Mouse (Mus musculus): ENCODE measurements at regions not wholly inside any gene's neighbourhood (a gene's known extent, or its start where the extent isn't known, plus 50 kb on each side); places are given as distances from the start of the nearest gene placed in this dataset.
A peak's percentile ranks its signal among the peaks of the same experiment; 100 is the strongest.
"Not testable (repeated sequence)": the region's sequence is repeated elsewhere in the genome, so short reads cannot be mapped to it uniquely, and the experiment has no call there.

DNA sequence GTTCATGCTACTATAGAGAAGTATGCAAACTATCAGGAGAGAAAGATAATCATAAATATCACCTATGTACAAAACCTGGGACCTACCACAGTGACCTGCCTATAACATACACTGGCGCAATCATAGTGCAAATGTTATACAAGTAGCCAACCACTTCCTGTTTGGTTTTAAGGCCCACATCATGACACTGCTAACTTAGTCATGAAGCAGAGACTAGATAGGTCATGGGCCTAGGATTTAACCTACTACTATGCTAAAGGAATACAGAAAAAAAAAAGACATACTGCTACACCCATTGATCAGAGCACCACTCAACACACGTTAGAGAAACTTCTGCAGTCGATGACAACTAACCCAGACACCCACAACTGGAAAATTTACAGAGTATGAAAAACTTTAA is 498.6 kb upstream of the Acvr2a start:
- DNase-seq (ENCODE audit: inconsistent age in 2 of 2, low spot score in 1 of 2), result no peak

DNA sequence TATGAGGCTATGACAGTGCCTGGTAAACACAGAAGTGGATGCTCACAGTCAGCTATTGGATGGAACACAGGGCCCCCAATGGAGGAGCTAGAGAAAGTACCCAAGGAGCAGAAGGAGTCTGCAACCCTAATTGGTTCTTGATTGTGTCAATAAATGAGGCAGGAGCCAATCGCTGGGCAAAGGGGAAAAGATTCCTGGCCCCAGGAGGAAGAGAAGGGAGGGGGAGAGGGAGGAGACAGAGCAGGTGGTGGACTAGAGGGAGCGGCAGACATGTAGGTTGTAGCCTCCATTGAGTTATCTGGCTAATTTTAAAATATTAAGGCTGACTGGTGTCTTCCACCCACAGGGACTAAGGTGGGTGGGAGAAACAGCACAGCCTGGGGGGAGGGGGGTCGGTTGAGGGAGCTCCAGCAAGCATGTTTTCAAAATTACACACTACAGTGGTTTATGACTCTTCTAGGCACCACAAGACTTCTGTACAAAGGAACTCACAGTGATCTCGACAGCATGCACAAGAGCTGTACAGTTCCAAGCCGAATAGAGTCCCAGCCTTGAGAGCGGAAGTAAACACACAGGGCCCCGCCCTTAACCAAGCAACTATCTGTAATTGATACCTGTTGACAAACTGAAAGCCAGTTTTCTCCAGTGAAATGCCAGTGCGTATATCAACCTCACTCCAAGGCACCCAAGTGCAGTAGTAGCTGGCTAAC is 497.6 kb upstream of the Acvr2a start:
- no peak for DNase-seq (ENCODE audit: inconsistent age in 2 of 2, low spot score in 1 of 2)

DNA sequence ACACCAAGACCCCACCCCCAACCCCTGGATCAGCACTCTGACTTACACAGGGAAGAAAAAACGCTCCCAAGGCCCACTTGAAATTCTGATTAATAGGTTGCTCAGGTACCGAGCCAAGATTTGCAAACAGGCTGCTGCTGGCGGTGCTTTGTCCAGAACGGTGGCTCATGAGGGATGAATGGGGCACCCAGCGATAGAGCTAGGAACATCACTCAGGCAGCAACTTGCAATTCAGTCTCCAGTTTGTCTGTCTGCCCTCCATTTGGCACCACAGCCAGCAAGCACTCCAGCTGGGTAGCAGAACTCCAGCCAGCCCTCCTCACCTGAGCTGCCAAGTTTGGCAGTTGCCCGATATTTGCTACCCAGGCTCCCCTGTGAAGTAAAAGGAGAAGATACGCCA is 496.1 kb upstream of the Acvr2a start:
- DNase-seq (ENCODE audit: inconsistent age in 2 of 2, low spot score in 1 of 2), result peak in 1 of 2 experiments; percentile 29

DNA sequence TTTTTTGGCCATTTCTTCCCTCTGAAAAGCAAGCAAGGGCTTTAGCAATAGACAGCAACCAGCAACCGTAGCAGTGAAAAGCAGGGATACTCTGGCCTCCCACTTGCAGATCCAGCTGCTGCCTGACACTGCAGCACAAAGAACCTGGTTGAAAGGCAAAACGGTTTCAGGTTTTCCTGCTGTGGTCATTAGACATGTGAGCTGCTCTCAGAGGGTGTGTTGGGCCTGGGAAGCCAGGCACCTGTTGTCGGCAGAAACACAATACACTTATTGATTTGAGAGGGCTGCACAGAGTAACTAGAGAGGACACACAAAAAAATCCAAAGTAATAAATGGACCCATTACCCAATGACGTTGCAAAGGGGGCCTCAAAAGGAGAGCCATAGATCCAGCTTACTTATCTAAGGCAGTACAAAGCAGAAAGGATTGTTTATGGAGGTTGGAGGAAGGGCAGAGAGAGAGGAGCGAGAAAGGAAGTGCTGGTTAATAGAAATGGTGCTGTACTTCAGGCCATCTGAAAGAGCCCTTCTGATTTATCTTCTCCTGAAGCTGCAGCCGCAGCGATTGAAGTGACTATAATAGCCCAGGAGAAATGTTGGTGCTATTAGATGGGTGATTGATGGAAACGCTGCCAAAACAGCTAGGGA is 495.4 kb upstream of the Acvr2a start:
- no peak for DNase-seq (ENCODE audit: inconsistent age in 2 of 2, low spot score in 1 of 2)

DNA sequence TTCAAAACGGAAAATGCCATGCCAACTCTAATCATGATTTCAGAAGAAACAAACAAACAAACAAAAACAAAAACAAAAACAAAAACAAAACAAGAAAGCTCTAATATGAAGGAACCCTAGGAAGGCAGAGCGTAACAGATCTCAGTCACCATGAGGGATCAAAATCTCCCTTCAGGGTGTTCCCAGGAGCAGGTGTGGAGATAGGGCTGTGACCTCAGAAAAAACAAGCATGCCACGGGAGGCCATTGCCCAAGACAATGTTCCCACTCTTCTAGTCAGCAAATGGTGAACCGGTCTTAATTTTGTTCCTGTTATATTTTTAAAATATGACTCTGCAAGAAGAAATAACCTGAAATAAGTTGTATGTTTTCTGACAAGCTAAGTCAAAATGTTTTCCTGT is 492.4 kb upstream of the Acvr2a start:
- DNase-seq (ENCODE audit: inconsistent age in 2 of 2, low spot score in 1 of 2), result no peak

DNA sequence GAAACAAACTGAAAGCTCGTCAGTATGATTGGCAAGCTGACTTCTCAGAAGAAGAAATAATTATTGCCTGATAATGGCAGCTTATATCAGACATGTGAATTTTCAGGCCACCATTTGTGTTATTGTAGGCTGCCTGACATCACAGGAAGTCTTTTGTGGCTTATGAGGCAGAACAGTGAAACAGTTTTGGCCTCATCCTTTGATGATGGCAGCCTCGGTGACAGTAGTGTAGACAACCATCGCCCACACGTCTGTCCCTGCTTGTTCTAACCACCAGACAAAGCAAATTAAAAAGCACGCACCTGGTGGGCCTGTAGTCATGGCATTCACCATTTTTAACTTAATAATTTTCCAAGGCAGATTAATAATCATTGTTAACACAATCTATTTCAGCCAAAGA is 491.6 kb upstream of the Acvr2a start:
- no peak for DNase-seq (ENCODE audit: inconsistent age in 2 of 2, low spot score in 1 of 2)

DNA sequence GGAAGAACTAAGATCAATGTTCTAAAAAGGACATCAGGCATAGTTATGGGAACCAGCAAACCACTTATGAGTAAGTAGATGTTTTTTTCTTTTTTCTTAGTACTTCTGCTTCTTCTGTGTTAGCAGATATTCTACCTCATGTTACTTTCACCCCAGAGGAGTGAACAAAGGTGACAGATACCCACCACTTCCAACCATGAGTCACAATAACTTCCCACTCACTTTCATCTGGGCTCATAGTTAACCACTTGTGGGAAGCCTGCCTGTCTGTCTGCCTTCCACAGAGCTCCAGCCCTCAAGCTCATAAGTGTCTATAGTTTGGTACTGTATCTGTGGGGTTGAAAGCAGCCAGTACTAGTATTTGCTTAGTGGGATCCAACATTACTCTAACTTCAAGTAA is 485.7 kb upstream of the Acvr2a start:
- DNase-seq (ENCODE audit: inconsistent age in 2 of 2, low spot score in 1 of 2), result no peak

DNA sequence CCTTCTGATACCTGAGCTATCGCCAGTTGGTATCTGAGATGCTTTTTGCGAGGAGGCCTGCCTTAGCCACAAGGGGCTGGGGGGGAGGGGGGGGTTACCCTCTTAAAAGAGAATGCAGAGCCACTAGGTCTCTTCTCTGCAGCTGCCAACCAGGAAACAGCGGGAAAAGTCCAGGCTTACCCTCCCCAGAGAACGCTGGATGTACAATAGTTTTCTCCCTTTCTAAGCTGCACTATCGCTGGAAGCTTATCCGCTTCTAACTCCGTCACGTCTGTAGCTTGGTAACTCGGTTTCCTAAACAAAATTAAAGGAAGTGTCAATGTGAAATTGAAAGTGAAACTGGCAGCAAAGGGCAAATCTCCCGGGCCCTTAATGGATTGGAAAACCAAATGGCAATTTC is 481.1 kb upstream of the Acvr2a start:
- peak in 1 of 2 experiments; percentile 61 for DNase-seq (ENCODE audit: inconsistent age in 2 of 2, low spot score in 1 of 2)

DNA sequence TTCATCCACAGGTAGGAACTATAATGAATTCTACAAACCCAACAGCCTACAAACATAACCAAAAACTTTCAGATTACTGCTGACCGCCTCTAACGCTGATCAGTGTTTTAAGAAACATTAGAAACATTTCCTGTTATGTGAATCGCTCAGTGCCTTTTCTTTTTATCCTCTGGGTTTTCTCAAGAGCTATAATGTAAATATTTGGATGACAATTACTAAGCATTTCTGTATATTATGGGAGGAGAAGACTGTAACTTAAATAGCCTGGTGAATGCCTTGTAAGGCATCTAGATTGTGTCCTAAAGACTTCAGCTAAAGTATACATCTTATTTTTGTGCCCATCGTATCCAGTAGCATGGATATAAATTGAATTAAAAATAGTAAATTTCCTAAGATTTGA is 465.9 kb upstream of the Acvr2a start:
- DNase-seq (ENCODE audit: inconsistent age in 2 of 2, low spot score in 1 of 2), result no peak

DNA sequence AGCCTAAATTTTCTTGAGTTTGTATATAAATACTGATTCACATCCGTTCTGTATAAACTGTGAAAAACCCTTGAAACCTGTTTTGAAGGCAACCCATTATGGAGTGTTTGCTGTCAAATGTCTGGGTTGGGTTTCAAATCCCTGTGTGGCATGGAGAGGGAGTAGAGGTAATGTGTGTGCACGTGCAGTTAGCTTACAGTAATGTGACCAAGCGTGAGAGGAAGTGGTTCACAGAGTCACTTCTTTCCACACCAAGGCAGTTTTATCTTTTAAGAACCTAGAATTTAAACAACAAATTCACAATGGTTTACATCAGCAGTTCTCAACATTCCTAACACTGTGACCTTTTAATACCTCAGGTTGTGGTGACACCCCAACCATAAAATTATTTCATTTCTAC is 464.1 kb upstream of the Acvr2a start:
- DNase-seq (ENCODE audit: inconsistent age in 2 of 2, low spot score in 1 of 2), result no peak

DNA sequence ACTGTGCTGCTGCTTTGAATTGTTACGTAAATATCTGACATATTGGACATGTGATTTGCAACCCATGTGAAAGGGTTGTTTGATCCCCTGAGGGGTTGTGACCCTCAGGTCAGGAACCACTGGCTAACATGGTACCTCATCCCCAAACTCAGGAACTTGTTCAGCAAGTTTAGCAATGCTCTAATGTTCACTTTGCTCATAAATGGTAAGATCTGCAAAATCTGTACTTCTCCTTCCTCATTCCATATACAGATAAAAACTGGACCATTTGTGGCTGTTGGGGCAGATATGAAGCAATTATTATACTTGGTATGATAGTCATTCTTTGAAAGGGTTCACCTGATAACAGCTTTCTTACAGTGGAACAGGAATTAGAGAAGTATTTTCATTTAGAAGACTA is 463.7 kb upstream of the Acvr2a start:
- no peak for DNase-seq (ENCODE audit: inconsistent age in 2 of 2, low spot score in 1 of 2)

DNA sequence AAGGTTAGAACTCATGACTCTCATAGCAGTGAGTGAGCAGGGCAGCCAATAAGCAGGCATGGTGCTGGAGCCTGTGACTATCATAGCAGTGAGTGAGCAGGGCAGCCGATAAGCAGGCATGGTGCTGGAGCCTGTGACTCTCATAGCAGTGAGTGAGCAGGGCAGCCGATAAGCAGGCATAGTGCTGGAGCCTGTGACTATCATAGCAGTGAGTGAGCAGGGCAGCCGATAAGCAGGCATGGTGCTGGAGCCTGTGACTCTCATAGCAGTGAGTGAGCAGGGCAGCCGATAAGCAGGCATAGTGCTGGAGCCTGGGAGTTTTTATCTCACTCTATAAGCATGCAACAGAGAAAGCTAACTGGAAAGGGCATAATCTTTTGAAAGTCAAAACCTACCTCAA is 442.3 kb upstream of the Acvr2a start:
- DNase-seq (ENCODE audit: inconsistent age in 2 of 2, low spot score in 1 of 2), result not testable (repeated sequence)

DNA sequence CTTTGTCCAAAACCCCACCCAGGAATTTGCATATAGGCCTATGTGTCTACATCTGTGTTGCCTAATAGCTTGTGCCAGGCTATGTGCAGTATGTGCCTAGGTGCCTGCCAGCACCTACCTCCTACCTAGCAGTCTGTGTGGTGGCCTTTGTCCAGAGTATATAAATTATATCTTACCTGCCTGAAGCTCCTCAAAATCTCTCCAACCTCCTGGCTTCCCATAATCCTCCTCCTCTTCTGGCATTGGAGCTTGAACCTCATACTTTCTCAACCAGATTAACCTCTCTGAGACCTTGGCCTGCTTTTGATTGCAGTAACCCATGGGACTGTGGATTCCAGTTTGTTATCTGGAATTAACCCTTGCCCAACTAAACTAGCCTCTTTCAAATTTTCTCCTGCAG is 440.8 kb upstream of the Acvr2a start:
- no peak for DNase-seq (ENCODE audit: inconsistent age in 2 of 2, low spot score in 1 of 2)

DNA sequence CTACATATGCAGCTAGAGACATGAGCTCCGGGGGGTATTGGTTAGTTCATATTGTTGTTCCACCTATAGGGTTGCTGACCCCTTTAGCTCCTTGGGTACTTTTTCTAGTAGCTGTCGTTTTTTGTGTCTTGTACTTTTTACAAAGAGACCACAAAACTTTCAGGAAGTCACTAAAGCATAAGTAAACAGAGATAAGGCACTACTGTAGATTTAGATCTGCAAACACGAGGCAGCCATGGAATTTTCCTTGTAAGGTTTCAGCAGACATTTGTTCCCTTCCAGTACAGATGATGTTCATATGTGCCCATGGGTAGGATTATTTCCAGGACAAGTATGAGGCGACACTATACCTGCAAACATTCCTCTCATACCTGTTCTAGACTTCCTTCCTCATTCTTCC is 439.6 kb upstream of the Acvr2a start:
- no peak for DNase-seq (ENCODE audit: inconsistent age in 2 of 2, low spot score in 1 of 2)

DNA sequence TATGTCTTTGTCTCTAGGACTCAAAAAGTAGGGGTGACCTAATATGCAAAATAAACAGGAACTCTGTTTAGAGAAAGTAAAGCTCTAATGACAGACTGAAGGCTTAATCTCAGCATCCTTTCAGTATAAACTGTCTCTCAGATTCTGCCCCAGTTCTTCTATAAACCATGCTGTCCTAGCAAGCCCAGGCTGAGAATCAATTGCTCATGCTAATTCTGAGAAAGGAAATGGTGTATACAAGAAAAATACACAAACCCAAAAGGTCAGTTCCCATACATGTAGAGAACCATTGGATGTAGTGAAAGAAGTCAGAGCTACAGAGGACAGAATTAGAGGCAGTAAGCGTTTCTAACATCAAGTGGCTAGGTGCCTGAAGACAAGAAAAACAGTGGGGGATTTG is 435.7 kb upstream of the Acvr2a start:
- no peak for DNase-seq (ENCODE audit: inconsistent age in 2 of 2, low spot score in 1 of 2)

DNA sequence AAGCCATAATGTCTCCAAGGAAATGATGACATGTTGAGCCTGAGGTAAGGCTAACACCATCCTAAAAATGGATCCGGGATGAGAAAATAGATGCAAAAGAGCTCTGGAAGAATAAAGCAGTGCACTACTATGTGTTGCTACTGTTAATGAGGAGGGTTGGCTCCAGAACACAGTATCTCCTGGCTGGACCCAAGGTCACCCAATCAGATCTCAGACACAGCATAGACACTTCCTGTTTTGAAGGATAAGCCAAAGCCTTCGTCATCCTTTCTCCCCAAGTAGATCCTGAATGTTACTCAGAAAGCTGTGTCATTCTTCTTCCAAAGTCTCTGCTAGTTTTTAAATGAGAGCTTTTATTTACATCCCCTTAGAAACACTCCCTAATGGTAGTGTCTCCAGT is 435.2 kb upstream of the Acvr2a start:
- DNase-seq (ENCODE audit: inconsistent age in 2 of 2, low spot score in 1 of 2), result no peak

DNA sequence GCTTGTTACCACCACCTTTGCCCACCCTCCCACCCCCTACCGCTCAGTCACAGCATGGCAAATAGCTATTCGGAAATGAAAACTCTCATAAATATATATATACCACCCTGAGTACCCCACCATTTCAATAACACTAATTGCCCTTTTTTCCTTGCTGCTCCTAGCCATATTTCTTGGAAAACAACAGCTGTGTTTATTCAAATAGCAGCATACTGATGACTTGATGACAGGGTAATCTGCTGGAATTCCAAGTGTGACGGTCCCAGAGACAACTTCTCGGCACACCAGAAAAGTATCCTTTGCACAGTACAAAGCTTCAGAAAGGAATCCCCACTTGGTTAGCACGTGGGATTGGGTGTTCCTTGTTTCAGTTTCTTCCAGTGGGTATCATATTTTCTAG is 433.8 kb upstream of the Acvr2a start:
- no peak for DNase-seq (ENCODE audit: inconsistent age in 2 of 2, low spot score in 1 of 2)

DNA sequence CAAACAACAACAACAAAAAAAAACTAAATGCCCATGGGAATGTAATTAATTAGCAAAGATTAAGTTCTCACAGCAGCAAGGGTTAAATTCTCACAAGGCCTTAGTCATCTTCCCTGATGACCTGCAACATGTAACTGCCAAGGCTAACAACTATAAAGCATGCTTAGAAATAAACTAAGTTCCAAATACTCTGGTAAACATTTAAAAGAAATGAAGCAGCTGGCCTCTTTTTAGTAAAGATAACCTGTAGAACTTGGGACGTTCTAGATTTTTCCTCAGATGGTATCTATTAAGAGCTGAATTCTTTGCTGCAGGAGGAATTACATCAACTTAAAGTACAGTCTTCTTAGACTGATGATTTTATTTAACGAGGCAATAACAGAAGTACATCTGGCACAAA is 433.1 kb upstream of the Acvr2a start:
- DNase-seq (ENCODE audit: inconsistent age in 2 of 2, low spot score in 1 of 2), result no peak

DNA sequence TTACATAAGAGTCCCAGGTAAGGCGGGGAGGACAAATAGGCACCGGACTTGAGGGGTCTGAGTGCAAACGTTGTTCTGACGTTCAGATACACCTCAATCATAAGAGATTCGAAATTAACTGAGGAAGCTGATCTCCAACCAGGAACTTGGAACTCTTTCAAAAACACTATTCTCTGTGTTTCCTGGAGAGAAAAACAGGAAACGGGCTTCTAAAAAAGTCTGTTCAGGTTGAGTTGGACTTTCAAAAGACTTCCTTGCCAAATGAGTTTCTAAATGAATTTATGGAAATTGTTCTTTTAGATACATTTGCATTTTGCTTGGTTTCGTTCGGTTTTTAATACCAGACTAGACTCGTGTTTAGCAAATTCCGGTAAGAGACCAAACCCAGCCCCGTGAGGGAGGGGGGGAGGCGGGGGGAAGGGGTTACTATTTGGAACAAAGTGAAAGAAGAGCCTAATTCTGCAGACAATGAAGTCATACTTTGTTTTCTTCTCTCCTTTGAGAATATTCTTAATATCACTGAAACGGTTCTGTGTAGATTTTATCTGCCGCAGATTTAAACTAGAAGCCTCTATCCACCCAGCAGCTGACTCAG is 432.3 kb upstream of the Acvr2a start:
- DNase-seq (ENCODE audit: inconsistent age in 2 of 2, low spot score in 1 of 2), result peak in 1 of 2 experiments; percentile 45

DNA sequence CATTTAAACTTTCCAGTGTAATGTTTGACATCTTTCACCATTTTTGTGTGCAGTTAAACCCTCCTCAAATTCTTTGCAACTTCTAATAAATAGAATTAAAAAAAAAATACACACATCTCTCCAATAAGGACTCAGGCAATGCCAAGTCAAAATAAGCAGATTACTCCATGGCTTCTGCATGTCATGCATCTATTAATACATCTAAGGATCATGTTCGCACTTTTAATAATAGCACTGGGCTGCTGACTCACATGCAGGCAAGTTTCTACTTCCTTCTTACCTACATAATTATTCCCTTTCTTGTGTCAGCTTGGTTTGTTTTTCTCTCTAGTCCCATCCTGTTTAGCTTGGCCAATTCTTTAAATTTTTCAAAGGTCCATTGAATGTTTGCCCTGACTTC is 415.4 kb upstream of the Acvr2a start:
- DNase-seq (ENCODE audit: inconsistent age in 2 of 2, low spot score in 1 of 2), result no peak

DNA sequence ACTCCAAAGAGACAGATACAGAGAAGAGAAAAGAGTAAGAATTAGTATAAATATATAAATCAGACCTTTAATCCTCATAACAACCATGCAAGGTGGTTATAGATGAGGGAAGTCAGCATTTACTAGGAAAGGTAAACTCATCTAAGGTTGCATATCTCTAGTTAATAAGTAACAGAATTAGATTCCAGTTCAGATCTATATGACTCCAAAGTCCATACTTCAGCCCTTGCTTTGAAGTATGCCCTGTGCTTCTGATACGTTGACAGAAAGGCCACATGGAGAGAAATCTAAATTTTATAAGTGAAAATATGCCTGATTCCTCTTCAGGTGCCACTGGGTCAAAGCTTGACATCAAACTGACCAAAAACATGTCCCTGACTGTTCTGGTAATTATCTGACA is 414.7 kb upstream of the Acvr2a start:
- no peak for DNase-seq (ENCODE audit: inconsistent age in 2 of 2, low spot score in 1 of 2)

DNA sequence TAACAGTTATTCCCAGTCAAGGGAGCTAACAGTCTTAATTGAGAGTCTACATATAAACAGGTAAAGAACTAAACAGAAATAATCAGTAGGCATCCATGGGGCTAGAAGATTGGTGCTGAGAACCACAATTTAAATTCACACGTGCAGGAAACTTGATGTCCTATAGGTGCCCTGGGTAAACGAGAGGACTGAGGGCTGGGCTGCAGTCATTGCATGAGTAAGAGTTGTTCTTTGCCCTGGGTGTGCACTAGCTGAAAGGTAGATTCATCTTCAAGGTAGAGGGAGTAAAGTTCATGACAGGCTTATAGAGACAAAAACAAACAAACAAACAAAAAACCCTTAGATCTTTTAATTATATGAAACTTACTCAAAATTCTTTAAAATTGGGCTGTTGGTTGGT is 411.1 kb upstream of the Acvr2a start:
- no peak for DNase-seq (ENCODE audit: inconsistent age in 2 of 2, low spot score in 1 of 2)

DNA sequence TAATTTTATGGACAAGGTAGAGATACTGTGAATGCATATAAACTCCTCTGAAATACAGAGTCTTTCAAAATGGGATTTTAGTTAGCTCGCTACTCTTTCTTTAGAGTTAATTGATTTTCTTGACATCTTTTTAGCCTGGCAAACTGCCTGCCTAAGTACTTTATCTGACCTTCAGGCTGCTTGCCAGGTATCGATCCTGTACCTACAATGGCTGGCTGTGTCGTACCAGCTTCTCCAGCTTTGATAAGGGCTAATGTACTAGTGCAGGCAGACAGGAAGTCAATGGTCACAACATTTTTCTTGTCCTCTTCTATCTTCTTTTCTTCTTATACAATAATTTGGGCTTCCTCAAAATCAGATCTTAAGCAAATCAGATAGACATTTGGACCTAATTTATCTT is 409.4 kb upstream of the Acvr2a start:
- DNase-seq (ENCODE audit: inconsistent age in 2 of 2, low spot score in 1 of 2), result no peak
